Mouse (Mus musculus) kidney, embryonic 16.5 days (tissue): ENCODE data around the gene Gnpat. TPM values are rescaled to one million over a fixed set of nuclear protein-coding genes. Genes with fewer than 3 reads are reported as not detected.
A peak's percentile ranks its signal among the peaks of the same experiment; 100 is the strongest.

ENCODE experiments used
- ATAC-seq: fragments of 200-750 bp; cut with Nextera tagmentation; 2 replicates; pipeline ENCODE4 v1.8.0; 2017; ENCODE audit warnings: moderate TSS enrichment; ENCODE audit not compliant: low FRiP score, low TSS enrichment
- H3K27ac ChIP-seq: fragments of 300-500 bp; sonication (generic); 2 replicates; pipeline ENCODE4 v1.5.1; 2014; ENCODE audit warnings: low read length
- H3K27me3 ChIP-seq: fragments of 300-500 bp; sonication (generic); 2 replicates; pipeline ENCODE4 v1.6.1; 2014; ENCODE audit warnings: low read length, control low read depth, mixed read lengths; ENCODE audit not compliant: insufficient read depth
- H3K36me3 ChIP-seq: fragments of 300-500 bp; sonication (generic); 2 replicates; pipeline ENCODE4 v1.6.1; 2014; ENCODE audit warnings: low read length, control low read depth, mixed read lengths; ENCODE audit not compliant: insufficient read depth
- H3K4me1 ChIP-seq: fragments of 300-500 bp; sonication (generic); 2 replicates; pipeline ENCODE4 v1.6.1; 2014; ENCODE audit warnings: low read length, control low read depth, mixed read lengths; ENCODE audit not compliant: insufficient read depth
- H3K4me2 ChIP-seq: fragments of 300-500 bp; sonication (generic); replicated peaks from 2 replicates; pipeline ENCODE4 v1.6.1; 2014; ENCODE audit warnings: low read depth, low read length
- H3K4me3 ChIP-seq: fragments of 300-500 bp; sonication (generic); 2 replicates; pipeline ENCODE4 v1.5.1; 2014; ENCODE audit warnings: mild to moderate bottlenecking, low read length
- H3K9ac ChIP-seq: fragments of 300-500 bp; sonication (generic); replicated peaks from 2 replicates; pipeline ENCODE4 v1.6.1; 2014; ENCODE audit warnings: low read length
- H3K9me3 ChIP-seq: fragments of 300-500 bp; sonication (generic); 2 replicates; pipeline ENCODE4 v1.6.1; 2016; ENCODE audit warnings: low read length, control low read depth
- WGBS: fragments of 180-500 bp; shearing (Covaris S2); extraction: QIAGEN DNeasy Blood & Tissue Kit; methylation state at CpG from one replicate; pipeline ENCODE4 v1.1.7; 2014; 5-methylcytosine and 5-hydroxymethylcytosine counted together
- polyA plus RNA-seq: library from polyadenylated mRNA; unstranded; fragments of >200 nt; fragmentation: Nextera tagmentation; extraction: Ambion mirVana; gene quantifications from 2 replicates; pipeline ENCODE4 v1.2.1, GENCODE M21; 2015

Gnpat gene
- polyA plus RNA-seq, 1 experiment from 2014 or later, result 122 TPM

DNA sequence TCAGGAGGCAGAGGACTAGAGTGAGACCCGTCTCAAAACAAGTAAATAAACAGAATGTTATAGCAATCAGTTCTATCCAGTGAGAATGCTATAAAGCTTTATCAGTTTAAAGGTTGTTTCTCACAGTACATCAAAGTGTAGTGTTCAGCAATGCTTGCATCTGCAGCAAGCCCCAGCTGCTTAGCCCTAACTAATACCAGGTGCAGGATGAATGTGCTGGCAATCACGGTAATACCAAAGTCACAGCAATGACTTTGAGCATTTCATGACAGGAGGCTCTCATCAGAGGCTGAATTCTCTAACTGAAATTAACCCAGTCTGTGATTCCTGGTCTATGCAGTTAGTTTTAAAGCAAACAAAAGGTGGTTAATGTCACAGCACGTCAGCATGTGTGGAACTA, 29.8 kb downstream of the Gnpat start:
- Histone ChIP-seq H3K4me3 (no peak overlapping the region), H3K27ac (no peak overlapping the region), H3K4me2 (no peak overlapping the region), H3K9me3 (no peaks in the 10 kb centered on the region; the same call in 1 of the 2 replicates), H3K9ac (no peak overlapping the region), H3K27me3 (no peaks in the 10 kb centered on the region), H3K4me1 (peaks cover 13% of the 10 kb centered on the region), H3K36me3 (peaks cover 47% of the 10 kb centered on the region)
- no peak for ATAC-seq
- 82% methylated on average over 3 of the region's 3 CpGs for WGBS

DNA sequence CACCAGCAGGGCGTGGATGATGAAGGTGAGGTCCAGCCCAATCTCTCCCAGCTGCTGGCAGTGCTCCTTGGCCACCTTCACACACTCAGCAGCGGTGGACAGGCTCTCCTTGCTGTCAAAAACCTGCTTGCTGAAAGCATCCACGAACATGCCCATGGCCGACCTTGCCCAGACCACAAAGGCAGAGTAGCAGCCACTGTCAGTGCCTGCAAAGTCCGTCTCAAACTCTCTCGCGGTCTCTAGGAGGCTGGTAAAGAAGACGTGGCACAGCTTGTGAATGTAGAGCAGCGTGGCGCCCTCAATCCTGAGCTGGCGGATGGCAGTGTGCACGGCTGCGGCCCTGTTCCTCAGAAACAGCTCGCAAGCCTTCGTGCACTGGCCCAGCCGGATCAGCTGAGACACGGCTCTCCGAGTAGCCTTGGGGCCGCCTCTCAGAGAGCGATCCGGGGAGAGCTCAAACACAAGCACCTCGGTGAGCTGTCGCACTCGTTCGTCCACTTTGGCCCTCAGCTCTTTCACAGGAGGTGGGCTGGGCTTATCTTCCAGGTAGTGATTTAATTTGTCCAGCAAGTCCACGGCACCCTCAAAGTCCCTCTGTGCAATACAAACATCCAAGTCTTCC, 33.3 kb downstream of the Gnpat start:
- peak overlapping the region; percentile 96 for H3K4me2 ChIP-seq
- H3K9ac ChIP-seq, result peak overlapping the region; percentile 82
- peak overlapping the region; percentile 66 for H3K4me3 ChIP-seq
- no peaks in the 10 kb centered on the region for H3K9me3 ChIP-seq
- H3K4me1 ChIP-seq, result peaks cover 21% of the 10 kb centered on the region
- peaks cover 32% of the 10 kb centered on the region for H3K36me3 ChIP-seq
- peak; percentile 22 for ATAC-seq
- H3K27ac ChIP-seq, result peak overlapping the region; percentile 79
- no peaks in the 10 kb centered on the region for H3K27me3 ChIP-seq
- 70% methylated on average over 26 of the region's 26 CpGs for WGBS

DNA sequence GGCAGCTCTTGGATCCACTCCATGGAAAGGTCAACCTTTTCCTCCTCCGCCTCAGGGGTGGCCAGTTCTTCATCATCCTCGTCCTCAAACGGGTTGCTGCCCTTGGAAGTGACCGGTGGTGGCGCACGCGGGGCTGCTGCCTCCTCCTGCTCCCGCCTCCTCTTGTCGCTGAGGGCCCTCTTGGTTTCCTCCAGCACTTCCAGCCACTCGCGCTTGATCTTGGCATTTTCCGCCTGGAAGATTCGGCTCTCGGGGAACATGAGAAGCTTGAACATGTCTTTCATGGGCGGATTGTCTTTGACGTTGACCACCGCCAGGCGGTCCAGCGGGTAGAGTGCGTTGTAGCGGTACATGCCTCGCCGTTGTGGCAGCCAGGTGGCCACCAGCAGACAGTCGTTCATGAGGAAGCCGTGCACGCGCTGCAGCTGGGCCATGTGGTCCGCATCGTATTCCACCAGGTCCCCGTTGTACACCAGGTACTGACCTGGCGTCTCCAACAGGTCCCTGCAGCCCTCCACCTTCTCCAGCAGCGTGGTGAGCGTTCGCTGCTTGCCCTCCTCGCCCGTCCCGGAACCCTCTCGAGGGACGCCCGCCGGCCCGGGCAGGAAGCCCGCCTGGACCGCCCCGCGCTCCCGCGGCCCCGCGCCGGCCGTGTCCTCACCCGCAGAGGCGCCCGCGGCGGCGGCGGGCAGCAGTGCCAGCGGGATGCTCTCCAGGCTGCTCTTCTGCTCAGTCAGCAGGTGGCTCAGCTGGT, 34.0 kb downstream of the Gnpat start:
- under 1% methylated on average over 60 of the region's 60 CpGs for WGBS

DNA sequence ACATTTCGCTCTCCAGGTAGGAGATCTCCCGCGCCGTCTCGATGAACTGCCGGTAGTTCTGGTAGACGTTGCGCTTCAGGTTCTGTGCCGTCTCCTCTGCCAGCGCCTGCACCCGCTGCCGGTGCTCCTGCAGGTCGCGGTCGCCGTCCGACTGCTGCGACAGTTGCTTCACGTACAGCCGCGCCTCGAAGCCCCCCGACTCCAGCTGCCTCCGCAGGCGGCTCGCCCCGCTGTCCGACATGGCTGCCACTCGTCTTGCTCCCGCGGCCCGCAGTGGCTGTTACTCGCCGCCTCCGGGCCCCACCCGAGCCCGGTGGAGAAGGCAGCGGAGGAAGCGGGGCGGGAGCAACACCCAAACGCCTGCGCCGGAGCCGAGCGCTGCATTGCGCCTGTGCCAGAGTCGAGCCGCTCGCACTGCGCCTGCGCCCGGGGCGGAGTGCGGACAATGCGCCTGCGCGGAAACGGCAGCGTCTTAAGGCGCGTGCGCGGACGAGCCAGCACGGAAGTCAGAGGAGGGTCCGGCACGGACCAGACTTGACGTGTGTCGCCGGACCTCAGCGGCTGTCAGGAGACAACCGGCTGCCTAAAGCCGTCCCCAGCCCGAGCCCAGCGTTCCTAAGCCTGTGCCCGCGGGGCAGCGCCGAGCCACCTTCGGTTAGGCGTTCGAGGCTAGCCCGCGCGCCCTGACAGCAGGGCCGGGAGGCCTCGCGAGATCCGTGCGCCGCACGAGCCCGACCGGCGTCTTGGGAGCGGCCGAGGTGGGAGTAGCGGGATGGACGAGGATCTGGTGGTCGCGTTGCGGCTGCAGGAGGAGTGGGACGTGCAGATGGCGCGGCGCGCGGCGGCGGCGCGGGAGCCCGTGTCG, 34.8 kb downstream of the Gnpat start, which contains the start of the genes Exoc8 and Sprtn:
Gene Exoc8, minus strand, starts transcription at position 320 of the 865 bp plus-strand sequence.
Gene Sprtn, plus strand, starts transcription at position 501 of the 865 bp plus-strand sequence.
- Histone ChIP-seq H3K4me3 (peak within 1 kb of the TSS; percentile 66), H3K4me1 (peaks cover 21% of the 10 kb centered on the region), H3K27ac (peak within 1 kb of the TSS; percentile 79), H3K4me2 (peak within 1 kb of the TSS; percentile 96), H3K36me3 (peaks cover 42% of the 10 kb centered on the region), H3K27me3 (no peaks in the 10 kb centered on the region), H3K9me3 (no peaks in the 10 kb centered on the region), H3K9ac (peak within 1 kb of the TSS; percentile 82)
- WGBS, result under 1% methylated on average over 114 of the region's 114 CpGs
- ATAC-seq, result peak; percentile 86

More for the DNA sequence above, 34.0 kb downstream of the Gnpat start:
- peak; percentile 66 for ATAC-seq
- Histone ChIP-seq H3K4me2 (peak overlapping the region; percentile 96), H3K27ac (peak overlapping the region; percentile 79), H3K4me1 (peaks cover 21% of the 10 kb centered on the region), H3K9me3 (no peaks in the 10 kb centered on the region), H3K36me3 (peaks cover 36% of the 10 kb centered on the region), H3K27me3 (no peaks in the 10 kb centered on the region), H3K9ac (peak overlapping the region; percentile 82), H3K4me3 (peak overlapping the region; percentile 66)

DNA sequence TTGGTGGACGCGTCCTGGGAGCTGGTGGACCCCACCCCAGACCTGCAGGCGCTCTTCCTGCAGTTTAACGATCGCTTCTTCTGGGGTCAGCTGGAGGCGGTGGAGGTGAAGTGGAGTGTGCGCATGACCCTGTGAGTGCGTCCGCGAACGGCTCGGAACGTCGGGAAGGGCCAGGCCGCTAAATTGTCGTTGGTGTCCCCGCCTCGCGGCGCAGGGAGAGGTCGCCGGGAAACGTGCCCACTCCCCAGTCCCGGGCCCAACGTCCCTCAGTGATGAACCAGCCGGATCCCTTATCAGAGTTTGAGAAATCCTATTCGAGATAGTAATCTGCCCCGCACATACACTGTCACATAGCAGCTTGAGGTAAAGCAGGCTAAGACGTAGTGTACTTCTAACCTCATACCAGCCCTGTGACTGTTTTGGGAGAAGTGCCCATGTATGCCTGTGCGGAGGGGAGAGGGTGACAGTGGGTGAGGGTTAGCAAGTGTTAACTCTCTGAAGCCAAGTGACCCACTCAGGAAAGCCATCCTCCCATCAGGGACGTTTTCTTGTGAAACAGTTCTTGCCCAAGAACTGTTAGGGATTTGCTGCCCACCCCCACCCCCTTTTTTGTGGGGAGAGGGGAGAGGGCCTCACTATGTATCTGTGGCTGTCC, 35.5 kb downstream of the Gnpat start:
- Histone ChIP-seq H3K9ac (peak overlapping the region; percentile 75), H3K36me3 (peaks cover 48% of the 10 kb centered on the region), H3K27me3 (no peaks in the 10 kb centered on the region), H3K4me3 (peak overlapping the region; percentile 66), H3K4me1 (peaks cover 21% of the 10 kb centered on the region), H3K4me2 (peak overlapping the region; percentile 95), H3K9me3 (no peaks in the 10 kb centered on the region), H3K27ac (0 out of 2 replicates have a peak overlapping the region, but pooled peaks have one; percentile 10)
- ATAC-seq, result no peak
- 6% methylated on average over 31 of the region's 31 CpGs for WGBS

DNA sequence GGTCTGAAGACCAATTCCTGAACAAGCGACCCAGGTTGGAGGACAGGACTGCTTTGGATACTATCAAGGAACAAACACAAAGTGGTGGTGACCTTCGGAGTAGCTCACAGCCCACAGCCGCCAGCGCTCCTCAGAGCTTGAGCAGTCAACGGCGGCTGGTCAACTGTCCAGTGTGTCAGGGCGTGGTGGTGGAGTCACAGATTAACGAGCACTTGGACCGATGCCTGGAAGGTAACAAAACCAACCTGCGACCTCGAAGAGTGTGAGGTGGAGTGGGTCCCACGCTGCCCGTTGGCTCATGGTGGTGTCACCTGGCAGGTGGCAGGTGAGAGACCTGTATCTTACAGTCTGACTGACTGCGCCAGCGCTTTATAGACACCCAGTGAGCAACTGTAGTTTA, 40.4 kb downstream of the Gnpat start:
- no peak overlapping the region for H3K27ac ChIP-seq
- no peak overlapping the region for H3K9ac ChIP-seq
- no peaks in the 10 kb centered on the region for H3K27me3 ChIP-seq
- WGBS, result 82% methylated on average over 15 of the region's 15 CpGs
- no peak overlapping the region for H3K4me3 ChIP-seq
- H3K4me1 ChIP-seq, result peaks cover 8% of the 10 kb centered on the region
- no peaks in the 10 kb centered on the region for H3K9me3 ChIP-seq
- ATAC-seq, result no peak
- peaks cover 62% of the 10 kb centered on the region for H3K36me3 ChIP-seq
- no peak overlapping the region for H3K4me2 ChIP-seq

DNA sequence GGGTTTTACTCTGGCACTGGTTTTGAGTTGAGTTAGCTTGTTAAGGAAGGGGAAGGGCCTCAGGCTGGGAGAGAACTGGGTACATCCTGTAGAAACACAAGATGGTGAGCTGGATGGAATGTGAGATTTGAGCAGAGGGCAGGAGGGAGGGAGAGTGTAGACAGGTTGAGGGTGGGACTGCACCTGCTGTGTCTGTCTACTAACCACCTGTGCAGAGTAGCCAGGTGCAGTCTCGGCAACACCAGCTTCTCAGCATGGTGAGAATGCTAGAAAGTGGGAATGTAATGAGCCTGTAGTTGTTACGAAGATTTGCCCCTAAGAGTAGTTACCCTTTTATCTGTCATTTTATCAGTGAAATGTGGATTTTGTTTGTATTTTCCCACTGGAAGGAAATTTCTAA, 42.6 kb downstream of the Gnpat start:
- H3K4me2 ChIP-seq, result no peak overlapping the region
- H3K4me3 ChIP-seq, result no peak overlapping the region
- 93% methylated on average over 2 of the region's 2 CpGs for WGBS
- H3K9ac ChIP-seq, result no peak overlapping the region
- H3K9me3 ChIP-seq, result no peaks in the 10 kb centered on the region
- H3K36me3 ChIP-seq, result peaks cover 67% of the 10 kb centered on the region
- no peaks in the 10 kb centered on the region for H3K4me1 ChIP-seq
- no peak overlapping the region for H3K27ac ChIP-seq
- no peak for ATAC-seq
- H3K27me3 ChIP-seq, result no peaks in the 10 kb centered on the region

DNA sequence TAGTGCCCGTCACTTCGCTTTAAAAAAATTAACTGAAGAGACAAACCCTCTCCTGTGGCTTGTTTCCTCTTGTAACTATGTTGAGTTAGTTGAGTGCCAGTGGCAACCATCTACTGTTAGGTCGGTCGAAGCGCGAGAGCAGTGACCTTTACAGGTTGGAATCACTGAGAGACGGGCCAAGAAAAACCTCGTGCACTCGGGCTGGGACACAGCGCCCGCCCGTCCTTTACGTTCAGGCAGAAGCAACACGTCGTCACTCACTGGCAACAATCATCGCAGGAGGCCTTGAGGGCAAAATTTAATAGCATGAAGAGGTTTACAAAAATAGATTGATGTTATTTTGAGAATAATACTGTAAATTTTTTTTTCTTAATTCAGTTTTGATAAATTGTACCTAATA, 47.1 kb downstream of the Gnpat start:
- Histone ChIP-seq H3K4me2 (no peak overlapping the region), H3K9ac (no peak overlapping the region), H3K27me3 (no peaks in the 10 kb centered on the region), H3K4me1 (peaks cover 8% of the 10 kb centered on the region; the same call in 1 of the 2 replicates), H3K9me3 (no peaks in the 10 kb centered on the region), H3K4me3 (no peak overlapping the region), H3K27ac (no peak overlapping the region), H3K36me3 (peaks cover 63% of the 10 kb centered on the region)
- no peak for ATAC-seq
- 86% methylated on average over 16 of the region's 16 CpGs for WGBS

DNA sequence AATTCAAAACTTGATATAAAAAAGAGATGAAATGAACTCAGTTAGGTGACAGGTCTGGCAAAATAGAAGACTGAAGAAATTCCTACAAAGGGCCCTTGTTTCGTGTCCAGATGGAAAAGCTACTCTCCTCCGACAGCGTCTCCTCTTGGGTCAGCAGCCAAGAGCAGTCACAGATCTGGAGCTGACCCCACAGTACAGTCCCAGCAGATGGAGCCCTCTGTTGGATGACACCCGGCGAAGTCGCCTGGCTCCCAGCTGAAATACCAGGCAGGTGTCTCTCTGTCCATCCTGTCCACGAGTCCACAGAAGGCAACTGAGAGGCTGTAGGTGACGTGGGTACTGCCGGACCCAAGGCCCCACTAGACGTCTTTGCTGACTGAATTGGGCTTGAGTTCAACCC, 47.5 kb downstream of the Gnpat start:
- Histone ChIP-seq H3K9me3 (no peaks in the 10 kb centered on the region), H3K27ac (no peak overlapping the region), H3K4me2 (no peak overlapping the region), H3K27me3 (no peaks in the 10 kb centered on the region), H3K4me3 (no peak overlapping the region), H3K9ac (no peak overlapping the region), H3K4me1 (peaks cover 8% of the 10 kb centered on the region; the same call in 1 of the 2 replicates), H3K36me3 (peaks cover 65% of the 10 kb centered on the region)
- 87% methylated on average over 10 of the region's 10 CpGs for WGBS
- ATAC-seq, result no peak
